ENCODE assay signal across 8 mouse cellular contexts in the genomic region with DNA sequence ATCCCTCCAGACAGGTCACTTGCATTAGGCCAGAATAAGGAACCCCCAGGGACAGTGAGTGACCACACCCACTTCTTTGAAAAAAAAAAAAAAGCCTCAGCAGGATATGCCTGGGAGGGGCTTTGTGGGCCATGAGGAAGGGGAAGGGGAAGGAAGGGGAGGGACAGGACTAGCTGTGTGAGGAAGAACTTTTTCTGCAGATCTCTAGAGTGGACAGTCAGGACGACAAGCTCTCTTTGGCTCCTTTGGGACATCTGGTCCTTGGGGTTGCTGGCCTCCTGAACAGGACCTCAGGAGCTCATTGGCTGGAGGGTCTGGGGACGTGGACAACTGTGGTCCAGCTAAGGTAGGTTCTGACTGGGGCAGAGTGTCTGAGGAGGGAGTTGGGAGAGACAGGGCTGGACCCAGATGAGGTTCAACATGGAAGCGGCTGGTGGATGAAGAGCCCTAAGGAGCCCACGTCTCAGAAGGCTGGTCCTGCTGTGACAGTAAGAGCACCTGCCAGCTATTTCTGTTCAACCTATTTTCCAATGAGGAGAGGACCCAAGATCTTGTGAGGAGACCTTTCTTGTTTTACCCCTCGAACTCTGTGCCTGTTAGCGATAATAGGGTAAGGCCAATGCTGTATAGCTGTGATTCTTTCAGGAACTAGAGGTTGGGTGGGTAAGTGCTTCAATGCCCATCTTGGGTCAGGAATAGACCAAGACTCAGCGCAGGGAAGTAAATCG. TPM values are rescaled to one million over a fixed set of nuclear protein-coding genes. Genes with fewer than 3 reads are reported as not detected.
DNase-seq lines count a peak whose midpoint lies in the region; ATAC-seq lines count a peak whose summit lies in the region.
"Had no signal": no experiment of that assay in that cellular context is flagged by ENCODE, and none has a peak within 500 bp of the region (broad histone marks: within the 10 kb centered on the region; RNA-seq: fewer than 3 reads in every experiment).

Pik3r6 (plus strand) TSS at position 118 of the 728 bp plus-strand sequence.

- peak; percentile 26 for DNase-seq in brain, adult 2 months (ENCODE audit: low read depth, low spot score)
- peak; percentile 36 for DNase-seq in lung, postnatal 25 days (ENCODE audit: low spot score)
- DNase-seq in urinary bladder, postnatal 14 days (ENCODE audit: low spot score), result no peak
- DNase-seq in thymus, postnatal 10 days (ENCODE audit: low spot score in 2 of 2), result no peak
- DNase-seq in adrenal gland, adult 18-20 months (ENCODE audit: low spot score in 2 of 2), result no peak
- DNase-seq: thymus, postnatal 4 days had no signal

- peak; percentile 82 for ATAC-seq in granulocyte monocyte progenitor cell, adult 5-6 weeks (replicated peaks; ENCODE audit: poor library complexity, severe bottlenecking)
- ATAC-seq in kidney, embryonic 15.5 days (replicated peaks; ENCODE audit: low FRiP score), result no peak

- peak within 1 kb of the TSS; percentile 45 for H3K4me2 ChIP-seq in kidney, embryonic 15.5 days

- peaks cover 9% of the 10 kb centered on the region for H3K4me1 ChIP-seq in kidney, embryonic 15.5 days

- H3K9me3 ChIP-seq in kidney, embryonic 15.5 days (replicated peaks), result no peaks in the 10 kb centered on the region

- no peaks in the 10 kb centered on the region for H3K36me3 ChIP-seq in kidney, embryonic 15.5 days

- H3K27me3 ChIP-seq in kidney, embryonic 15.5 days, result no peaks in the 10 kb centered on the region

- no peak within 1 kb of the TSS for H3K9ac ChIP-seq in kidney, embryonic 15.5 days

- WGBS in kidney, embryonic 15.5 days, result 83% methylated on average over 8 of the region's 8 CpGs

- H3K27ac ChIP-seq in kidney, embryonic 15.5 days, result no peak within 1 kb of the TSS

- peak within 1 kb of the TSS; percentile 27 for H3K4me3 ChIP-seq in kidney, embryonic 15.5 days (replicated peaks)

RNA-seq across cellular contexts. Expression of gene Pik3r6, which starts in this region (rescaled TPM):
- 5.7 and 7.8 TPM in 2 replicates for total RNA-seq in granulocyte monocyte progenitor cell, adult 5-6 weeks (2014; fragmentation: Nextera tagmentation)
- 9.7 and 16.4 TPM in 2 replicates for total RNA-seq in granulocyte monocyte progenitor cell, adult 5-6 weeks (2017)
- 4.4 and 5.6 TPM in 2 replicates for polyA plus RNA-seq in kidney, embryonic 15.5 days (2015; fragmentation: Nextera tagmentation; extraction: Ambion mirVana)
- 1 to 10 TPM; 2.8 to 3.2 TPM for total RNA-seq in adrenal gland, adult 18-20 months (2021)

Comparison
In these comparisons a context has a peak if more than half of its experiments do, and no peak if none do; other contexts are left out.
1. DNase-seq: peak in brain, adult 2 months (single experiment) and lung, postnatal 25 days (single experiment); none in urinary bladder, postnatal 14 days (single experiment), thymus, postnatal 10 days (0 of 2) and adrenal gland, adult 18-20 months (0 of 2).